Mouse (Mus musculus): ENCODE measurements at regions not wholly inside any gene's neighbourhood (a gene's known extent, or its start where the extent isn't known, plus 50 kb on each side); places are given as distances from the start of the nearest gene placed in this dataset.

- ATAC-seq (replicated peaks; ENCODE audit: low FRiP score) (no peak), DNase-seq (ENCODE audit: low spot score) (no peak)
- Histone ChIP-seq H3K27ac (ENCODE audit: low read depth, low read length) (no peak overlapping the region), H3K4me2 (ENCODE audit: low read depth, low read length, severe bottlenecking) (no peak overlapping the region), H3K36me3 (ENCODE audit: control insufficient read depth, insufficient read depth, low read length) (no peaks in the 10 kb centered on the region), H3K4me3 (ENCODE audit: low read depth, low read length) (no peak overlapping the region), H3K9ac (ENCODE audit: low read length) (no peak overlapping the region), H3K4me1 (replicated peaks; ENCODE audit: control insufficient read depth, insufficient read depth, low read length) (no peaks in the 10 kb centered on the region), H3K9me3 (ENCODE audit: control insufficient read depth, low read length) (no peaks in the 10 kb centered on the region; the same call in 1 of the 2 replicates), H3K27me3 (ENCODE audit: control insufficient read depth, insufficient read depth, low read length) (no peaks in the 10 kb centered on the region)
- 87% methylated on average over 4 of the region's 4 CpGs for WGBS
Measured at GRCm38 (mm10) chr15:87101146-87101545, 443.0 kb upstream of the Fam19a5 start.

DNA sequence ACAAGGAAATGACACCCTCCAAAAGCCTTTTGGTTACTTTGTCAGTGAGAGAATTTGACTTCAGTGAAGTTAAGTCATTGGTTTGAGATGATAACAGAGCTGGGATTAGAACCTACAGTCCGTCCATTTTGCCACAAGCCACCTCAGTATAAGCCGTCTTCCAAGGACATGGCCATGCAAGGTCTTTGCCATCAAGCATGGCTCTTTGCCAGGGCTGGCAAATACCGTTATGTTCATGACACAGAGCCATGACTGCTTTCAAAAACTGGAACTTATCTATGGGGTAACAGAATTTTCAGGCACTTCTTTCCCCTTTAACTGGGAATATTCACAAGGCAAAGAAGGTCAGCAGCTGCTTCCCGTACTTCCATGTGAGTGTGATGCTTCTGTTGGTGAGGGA lies 441.9 kb upstream of the Fam19a5 start:
- no peaks in the 10 kb centered on the region for H3K27me3 ChIP-seq (ENCODE audit: control insufficient read depth, insufficient read depth, low read length)
- H3K4me1 ChIP-seq (replicated peaks; ENCODE audit: control insufficient read depth, insufficient read depth, low read length), result no peaks in the 10 kb centered on the region
- H3K27ac ChIP-seq (ENCODE audit: low read depth, low read length), result no peak overlapping the region
- no peaks in the 10 kb centered on the region; the same call in 1 of the 2 replicates for H3K9me3 ChIP-seq (ENCODE audit: control insufficient read depth, low read length)
- ATAC-seq (replicated peaks; ENCODE audit: low FRiP score) (no peak), DNase-seq (ENCODE audit: low spot score) (no peak)
- WGBS, result 94% methylated on average over 4 of the region's 4 CpGs
- no peak overlapping the region for H3K9ac ChIP-seq (ENCODE audit: low read length)
- H3K4me3 ChIP-seq (ENCODE audit: low read depth, low read length), result no peak overlapping the region
- H3K36me3 ChIP-seq (ENCODE audit: control insufficient read depth, insufficient read depth, low read length), result no peaks in the 10 kb centered on the region
- H3K4me2 ChIP-seq (ENCODE audit: low read depth, low read length, severe bottlenecking), result no peak overlapping the region

DNA sequence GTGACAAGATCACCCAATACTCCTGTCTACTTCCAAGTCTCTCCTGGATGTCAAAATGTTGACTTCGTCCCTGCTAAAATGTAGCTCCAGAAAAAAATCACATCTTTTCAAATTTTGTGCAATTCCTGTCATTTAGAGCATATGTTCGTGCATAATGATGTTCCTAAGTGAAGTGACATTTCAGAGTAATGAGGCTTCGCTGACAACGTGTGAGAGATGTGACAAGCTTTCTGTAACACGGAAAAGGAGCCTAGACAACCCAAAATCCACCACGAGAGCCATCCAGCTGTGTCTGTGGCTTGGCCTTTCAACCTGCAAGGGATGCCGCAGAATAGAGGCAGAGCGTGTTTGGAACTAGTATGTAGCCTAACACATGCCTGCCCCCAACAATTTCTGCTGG lies 438.1 kb upstream of the Fam19a5 start:
- no peak overlapping the region for H3K9ac ChIP-seq (ENCODE audit: low read length)

GRCm38 (mm10) chr15:87107701-87108100 lies 436.4 kb upstream of the Fam19a5 start:
- 79% methylated on average over 4 of the region's 4 CpGs for whole genome bisulfite sequencing
- H3K4me1 ChIP-seq (replicated peaks; ENCODE audit: control insufficient read depth, insufficient read depth, low read length), result no peaks in the 10 kb centered on the region
- H3K36me3 ChIP-seq (ENCODE audit: control insufficient read depth, insufficient read depth, low read length), result no peaks in the 10 kb centered on the region
- no peaks in the 10 kb centered on the region for H3K27me3 ChIP-seq (ENCODE audit: control insufficient read depth, insufficient read depth, low read length)
- DNase-seq (ENCODE audit: low spot score) (no peak), ATAC-seq (replicated peaks; ENCODE audit: low FRiP score) (no peak)
- H3K27ac ChIP-seq (ENCODE audit: low read depth, low read length), result no peak overlapping the region
- H3K4me3 ChIP-seq (ENCODE audit: low read depth, low read length), result no peak overlapping the region
- no peak overlapping the region for H3K4me2 ChIP-seq (ENCODE audit: low read depth, low read length, severe bottlenecking)
- no peak overlapping the region for H3K9ac ChIP-seq (ENCODE audit: low read length)
- H3K9me3 ChIP-seq (ENCODE audit: control insufficient read depth, low read length), result no peaks in the 10 kb centered on the region; the same call in 1 of the 2 replicates

More for the DNA sequence above, 438.1 kb upstream of the Fam19a5 start:
- no peak for DNase-seq (ENCODE audit: low spot score)
- Histone ChIP-seq H3K4me3 (ENCODE audit: low read depth, low read length) (no peak overlapping the region), H3K27me3 (ENCODE audit: control insufficient read depth, insufficient read depth, low read length) (no peaks in the 10 kb centered on the region), H3K4me1 (replicated peaks; ENCODE audit: control insufficient read depth, insufficient read depth, low read length) (no peaks in the 10 kb centered on the region), H3K27ac (ENCODE audit: low read depth, low read length) (no peak overlapping the region), H3K4me2 (ENCODE audit: low read depth, low read length, severe bottlenecking) (no peak overlapping the region), H3K36me3 (ENCODE audit: control insufficient read depth, insufficient read depth, low read length) (no peaks in the 10 kb centered on the region), H3K9me3 (ENCODE audit: control insufficient read depth, low read length) (no peaks in the 10 kb centered on the region; the same call in 1 of the 2 replicates)
- 90% methylated on average over 8 of the region's 8 CpGs for WGBS
- no peak for ATAC-seq (replicated peaks; ENCODE audit: low FRiP score)

GRCm38 (mm10) chr15:87108411-87108810 lies 435.7 kb upstream of the Fam19a5 start:
- H3K4me2 ChIP-seq (ENCODE audit: low read depth, low read length, severe bottlenecking), result no peak overlapping the region
- no peaks in the 10 kb centered on the region; the same call in 1 of the 2 replicates for H3K9me3 ChIP-seq (ENCODE audit: control insufficient read depth, low read length)
- DNase-seq (ENCODE audit: low spot score) (no peak), ATAC-seq (replicated peaks; ENCODE audit: low FRiP score) (no peak)
- no peaks in the 10 kb centered on the region for H3K36me3 ChIP-seq (ENCODE audit: control insufficient read depth, insufficient read depth, low read length)
- H3K27me3 ChIP-seq (ENCODE audit: control insufficient read depth, insufficient read depth, low read length), result no peaks in the 10 kb centered on the region
- H3K9ac ChIP-seq (ENCODE audit: low read length), result no peak overlapping the region
- H3K27ac ChIP-seq (ENCODE audit: low read depth, low read length), result no peak overlapping the region
- H3K4me1 ChIP-seq (replicated peaks; ENCODE audit: control insufficient read depth, insufficient read depth, low read length), result no peaks in the 10 kb centered on the region
- H3K4me3 ChIP-seq (ENCODE audit: low read depth, low read length), result no peak overlapping the region
- 83% methylated on average over 7 of the region's 7 CpGs for WGBS

DNA sequence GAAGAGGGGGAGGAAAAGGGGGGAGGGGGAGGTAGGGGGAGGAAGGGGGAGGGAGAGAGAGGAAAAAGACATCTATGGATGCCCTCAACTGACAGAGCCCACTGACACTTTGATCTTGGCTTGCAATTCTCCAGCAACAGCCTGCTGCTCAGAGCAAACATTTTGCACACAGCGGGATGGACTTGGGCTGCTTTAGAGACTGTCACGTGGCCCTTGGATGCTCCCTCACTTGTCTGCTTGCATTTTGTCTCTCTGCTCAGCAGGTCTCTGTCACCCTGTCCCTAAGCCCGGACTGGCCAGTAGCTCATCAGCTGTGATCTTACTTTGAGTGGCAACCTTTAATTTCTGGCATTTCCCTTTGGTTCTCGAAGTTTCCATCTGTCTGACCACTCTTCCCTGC lies 421.4 kb upstream of the Fam19a5 start:
- Histone ChIP-seq H3K9ac (ENCODE audit: low read length) (no peak overlapping the region), H3K4me1 (replicated peaks; ENCODE audit: control insufficient read depth, insufficient read depth, low read length) (no peaks in the 10 kb centered on the region), H3K36me3 (ENCODE audit: control insufficient read depth, insufficient read depth, low read length) (no peaks in the 10 kb centered on the region), H3K27ac (ENCODE audit: low read depth, low read length) (no peak overlapping the region), H3K4me3 (ENCODE audit: low read depth, low read length) (no peak overlapping the region), H3K4me2 (ENCODE audit: low read depth, low read length, severe bottlenecking) (no peak overlapping the region), H3K9me3 (ENCODE audit: control insufficient read depth, low read length) (no peaks in the 10 kb centered on the region), H3K27me3 (ENCODE audit: control insufficient read depth, insufficient read depth, low read length) (no peaks in the 10 kb centered on the region)
- 29% methylated on average over 4 of the region's 4 CpGs for WGBS
- no peak for ATAC-seq (replicated peaks; ENCODE audit: low FRiP score)
- no peak for DNase-seq (ENCODE audit: low spot score)

DNA sequence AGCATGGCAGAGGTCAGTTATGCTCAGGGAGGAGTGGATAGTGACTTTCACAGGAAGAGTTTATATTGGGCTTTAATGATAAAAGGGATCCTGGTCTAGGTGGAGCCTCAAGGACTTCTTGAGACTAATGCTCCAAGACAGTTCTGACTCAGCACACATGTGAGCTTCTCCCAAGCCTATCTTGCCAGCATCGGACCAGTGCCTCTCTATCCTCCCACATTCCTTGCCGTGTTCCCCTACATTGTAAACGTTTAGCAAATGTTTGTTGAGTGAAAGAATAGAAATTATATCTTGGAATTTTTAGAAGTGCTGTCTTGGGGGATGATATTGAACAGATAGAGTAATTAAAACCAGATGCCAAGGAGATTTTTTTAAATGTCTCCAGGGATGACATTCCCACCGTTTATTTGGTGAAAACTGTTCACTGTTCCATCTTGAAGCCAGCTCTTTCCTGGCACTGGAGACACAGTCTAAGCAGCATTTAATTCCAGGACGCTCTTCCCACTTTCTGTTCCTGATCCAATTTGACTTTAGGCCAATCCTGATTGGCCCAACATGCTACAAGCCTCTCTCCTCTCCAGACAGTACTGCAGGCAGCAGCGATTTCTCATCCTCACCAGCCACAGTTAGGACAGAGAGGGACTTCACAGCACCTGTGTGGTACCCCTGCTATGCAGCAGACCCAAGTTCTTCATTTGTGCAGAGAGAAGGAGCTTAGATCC lies 418.5 kb upstream of the Fam19a5 start:
- H3K27me3 ChIP-seq (ENCODE audit: control insufficient read depth, insufficient read depth, low read length), result no peaks in the 10 kb centered on the region
- no peak overlapping the region for H3K4me2 ChIP-seq (ENCODE audit: low read depth, low read length, severe bottlenecking)
- no peak overlapping the region for H3K4me3 ChIP-seq (ENCODE audit: low read depth, low read length)
- no peaks in the 10 kb centered on the region for H3K9me3 ChIP-seq (ENCODE audit: control insufficient read depth, low read length)
- no peak overlapping the region for H3K9ac ChIP-seq (ENCODE audit: low read length)
- ATAC-seq (replicated peaks; ENCODE audit: low FRiP score), result no peak
- no peaks in the 10 kb centered on the region for H3K36me3 ChIP-seq (ENCODE audit: control insufficient read depth, insufficient read depth, low read length)
- no peak for DNase-seq (ENCODE audit: low spot score)
- WGBS, result 80% methylated on average over 6 of the region's 6 CpGs
- no peak overlapping the region for H3K27ac ChIP-seq (ENCODE audit: low read depth, low read length)
- H3K4me1 ChIP-seq (replicated peaks; ENCODE audit: control insufficient read depth, insufficient read depth, low read length), result no peaks in the 10 kb centered on the region

DNA sequence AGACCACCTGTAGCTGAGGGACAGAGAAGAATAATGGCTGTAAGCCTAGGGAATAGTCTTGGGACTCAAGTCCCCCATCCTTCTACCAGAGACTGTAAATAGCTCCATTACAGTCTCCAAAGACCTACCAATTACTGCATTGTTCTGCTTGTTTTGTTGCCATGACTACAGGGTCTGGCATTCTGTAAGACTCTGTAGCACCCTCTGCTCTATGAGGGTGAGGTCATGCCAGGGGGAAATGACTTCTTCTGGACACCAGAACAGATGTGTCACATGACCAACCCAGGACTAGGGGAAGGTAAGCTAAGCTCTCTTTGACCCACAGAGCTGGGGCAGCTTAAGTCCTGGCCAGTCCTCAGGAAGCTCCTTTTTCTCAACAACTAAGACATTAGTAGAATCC lies 405.2 kb upstream of the Fam19a5 start:
- no peak overlapping the region for H3K9ac ChIP-seq (ENCODE audit: low read length)
- no peaks in the 10 kb centered on the region for H3K9me3 ChIP-seq (ENCODE audit: control insufficient read depth, low read length)
- no peak overlapping the region for H3K4me2 ChIP-seq (ENCODE audit: low read depth, low read length, severe bottlenecking)
- H3K27me3 ChIP-seq (ENCODE audit: control insufficient read depth, insufficient read depth, low read length), result no peaks in the 10 kb centered on the region
- no peak overlapping the region for H3K27ac ChIP-seq (ENCODE audit: low read depth, low read length)
- H3K36me3 ChIP-seq (ENCODE audit: control insufficient read depth, insufficient read depth, low read length), result no peaks in the 10 kb centered on the region
- no peaks in the 10 kb centered on the region for H3K4me1 ChIP-seq (replicated peaks; ENCODE audit: control insufficient read depth, insufficient read depth, low read length)
- H3K4me3 ChIP-seq (ENCODE audit: low read depth, low read length), result no peak overlapping the region
- ATAC-seq (replicated peaks; ENCODE audit: low FRiP score), result no peak
- DNase-seq (ENCODE audit: low spot score), result no peak

DNA sequence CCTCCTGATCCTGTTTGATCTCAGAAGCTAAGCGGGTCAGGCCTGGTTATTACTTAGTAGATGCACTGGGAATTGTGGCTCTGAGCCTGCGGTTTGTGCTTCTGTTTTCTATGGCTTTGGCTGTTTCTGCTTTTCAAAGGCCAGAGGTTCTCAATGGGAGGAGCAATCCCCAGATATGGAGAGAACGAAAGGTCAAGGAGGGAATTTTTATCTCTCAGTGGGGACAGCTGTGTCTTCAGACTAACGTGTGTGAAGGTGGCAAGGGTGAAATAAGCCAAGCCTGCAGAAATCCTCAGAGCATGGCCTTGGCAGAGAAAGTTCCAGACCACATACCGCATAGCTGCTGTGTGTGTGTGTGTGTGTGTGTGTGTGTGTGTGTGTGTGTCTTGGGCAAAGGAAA lies 375.0 kb upstream of the Fam19a5 start:
- H3K36me3 ChIP-seq (ENCODE audit: control insufficient read depth, insufficient read depth, low read length), result no peaks in the 10 kb centered on the region
- no peaks in the 10 kb centered on the region for H3K9me3 ChIP-seq (ENCODE audit: control insufficient read depth, low read length)
- no peak overlapping the region for H3K4me2 ChIP-seq (ENCODE audit: low read depth, low read length, severe bottlenecking)
- ATAC-seq (replicated peaks; ENCODE audit: low FRiP score), result no peak
- 86% methylated on average over 5 of the region's 5 CpGs for WGBS
- H3K4me1 ChIP-seq (replicated peaks; ENCODE audit: control insufficient read depth, insufficient read depth, low read length), result no peaks in the 10 kb centered on the region
- DNase-seq (ENCODE audit: low spot score), result no peak
- no peaks in the 10 kb centered on the region for H3K27me3 ChIP-seq (ENCODE audit: control insufficient read depth, insufficient read depth, low read length)
- no peak overlapping the region for H3K9ac ChIP-seq (ENCODE audit: low read length)
- no peak overlapping the region for H3K27ac ChIP-seq (ENCODE audit: low read depth, low read length)
- no peak overlapping the region for H3K4me3 ChIP-seq (ENCODE audit: low read depth, low read length)
